Mouse (Mus musculus): Measurements from ENCODE around the gene Clcn6.

DNA sequence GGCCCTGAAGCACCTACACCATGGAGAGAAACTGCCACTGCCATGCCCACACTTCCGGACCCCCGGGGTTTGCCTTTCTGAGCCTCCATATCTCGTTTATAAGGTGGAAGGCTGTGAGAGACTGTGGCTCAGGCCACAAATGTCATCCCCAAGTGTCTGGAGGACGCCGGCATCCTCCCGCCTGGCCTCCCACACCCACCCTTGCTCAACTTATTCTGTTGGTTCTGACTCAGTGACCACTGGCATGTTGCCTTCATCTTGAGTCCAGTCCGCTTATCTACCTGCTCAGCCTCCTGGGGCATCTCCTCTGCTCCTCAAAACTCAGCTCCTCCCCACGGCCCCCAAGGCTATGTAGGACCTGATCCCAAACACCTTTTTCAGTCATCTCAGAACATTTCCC lies 28.7 kb upstream of the Clcn6 start:
- no peak for TF ChIP-seq GATA1 (IDR thresholded peaks at IDR 0.05; ENCODE audit: low read length)
- no peak for TF ChIP-seq TAL1 (IDR thresholded peaks at IDR 0.05; ENCODE audit: low read length)

All from erythroblast, embryonic 14.5 days (primary cell).